Mouse (Mus musculus) inflammation-experienced regulatory T-cells, adult 6 months (primary cell): Measurements from ENCODE around the gene Nlrc3. TPM values are rescaled to one million over a fixed set of nuclear protein-coding genes. Genes with fewer than 3 reads are reported as not detected.

Experiments used
- ATAC-seq: one replicate; pipeline ENCODE4 v1.8.0; 2017
- polyA plus RNA-seq, 3 experiments: library from polyadenylated mRNA; unstranded; fragments of 100-300 nt; shearing (Covaris generic); gene quantifications; one replicate each; pipeline ENCODE4 v1.2.1; 2017

Gene Nlrc3
- polyA plus RNA-seq, 3 experiments from 2014 or later = 58.8 to 82.4 (median 67.8) TPM

DNA sequence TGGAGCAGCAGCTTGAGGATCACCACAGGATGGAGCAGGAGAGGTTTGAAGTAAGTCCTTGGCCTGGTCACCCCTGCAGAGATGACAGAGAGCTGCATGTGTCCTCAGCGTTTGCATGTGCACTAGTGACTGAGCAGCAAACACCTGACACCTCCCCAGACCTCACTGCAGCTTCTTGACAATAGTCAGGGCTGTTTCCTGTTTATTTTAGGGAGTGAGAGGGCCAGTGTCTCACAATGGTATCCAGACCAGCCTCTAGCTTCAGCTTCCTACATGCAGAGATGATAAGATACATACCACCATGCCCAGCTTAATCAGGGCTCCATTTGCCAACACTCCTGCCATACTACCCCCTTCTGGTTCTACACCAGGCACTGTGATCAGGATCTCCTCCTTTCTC lies 47.9 kb downstream of the Nlrc3 start:
- ATAC-seq = no peak

GRCm38 (mm10) chr16:3923966-3924365 lies 52.5 kb downstream of the Nlrc3 start:
- no peak for ATAC-seq

- ATAC-seq = no peak
Observed at GRCm38 (mm10) chr16:3923515-3923914, 52.9 kb downstream of the Nlrc3 start.

- ATAC-seq = no peak
Observed at GRCm38 (mm10) chr16:3920756-3921155, 55.7 kb downstream of the Nlrc3 start.

DNA sequence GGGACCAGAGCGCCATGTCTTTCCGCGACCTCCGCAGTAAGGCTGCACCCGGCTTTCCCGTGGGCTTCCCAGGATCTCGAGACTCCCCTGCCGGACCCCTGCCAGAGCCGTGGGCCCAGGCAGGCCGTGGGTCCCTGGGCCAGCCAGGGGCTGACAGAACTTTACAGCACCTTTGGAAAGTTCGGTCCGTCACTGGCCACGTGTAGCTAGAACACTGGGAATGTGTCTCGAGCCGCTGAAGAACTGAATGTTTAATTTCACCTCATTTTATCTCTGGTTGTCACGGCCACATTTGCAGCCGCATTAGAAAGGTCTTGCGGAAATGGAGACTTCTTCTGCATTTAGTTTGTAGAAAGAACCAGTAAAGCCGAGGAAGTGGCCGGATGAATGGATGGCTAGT lies 67.3 kb downstream of the Nlrc3 start:
- ATAC-seq = peak; percentile 35

- ATAC-seq = peak; percentile 84
Observed at GRCm38 (mm10) chr16:3908537-3909111, 67.8 kb downstream of the Nlrc3 start, which contains the start of the genes 1700037C18Rik and Cluap1. Gene 1700037C18Rik, minus strand, starts transcription at chr16:3908689. Gene Cluap1, plus strand, starts transcription at chr16:3908801.

DNA sequence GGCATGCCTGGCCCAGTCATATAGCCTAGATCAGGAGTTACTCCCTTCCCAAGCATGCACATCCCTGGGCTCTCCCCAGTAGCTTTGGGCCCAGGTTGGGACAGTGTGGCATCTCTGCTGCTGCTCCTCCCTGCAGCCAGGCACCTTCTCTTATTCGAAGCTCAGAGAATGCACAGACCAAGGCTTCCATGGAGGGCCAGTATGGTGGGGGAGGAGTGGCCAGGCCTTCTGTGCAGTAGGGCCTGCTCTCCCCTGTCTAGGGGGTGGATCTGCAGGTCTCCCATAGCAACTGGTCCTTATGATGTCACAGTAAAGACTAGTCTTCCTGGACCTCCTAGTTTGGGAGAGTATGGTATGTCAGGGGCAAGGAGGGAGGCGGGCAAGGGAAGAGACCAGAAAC lies 69.0 kb downstream of the Nlrc3 start:
- no peak for ATAC-seq

GRCm38 (mm10) chr16:3896553-3896952 lies 79.9 kb downstream of the Nlrc3 start:
- ATAC-seq = no peak

- peak; percentile 36 for ATAC-seq
Observed at GRCm38 (mm10) chr16:3896046-3896445, 80.4 kb downstream of the Nlrc3 start.

DNA sequence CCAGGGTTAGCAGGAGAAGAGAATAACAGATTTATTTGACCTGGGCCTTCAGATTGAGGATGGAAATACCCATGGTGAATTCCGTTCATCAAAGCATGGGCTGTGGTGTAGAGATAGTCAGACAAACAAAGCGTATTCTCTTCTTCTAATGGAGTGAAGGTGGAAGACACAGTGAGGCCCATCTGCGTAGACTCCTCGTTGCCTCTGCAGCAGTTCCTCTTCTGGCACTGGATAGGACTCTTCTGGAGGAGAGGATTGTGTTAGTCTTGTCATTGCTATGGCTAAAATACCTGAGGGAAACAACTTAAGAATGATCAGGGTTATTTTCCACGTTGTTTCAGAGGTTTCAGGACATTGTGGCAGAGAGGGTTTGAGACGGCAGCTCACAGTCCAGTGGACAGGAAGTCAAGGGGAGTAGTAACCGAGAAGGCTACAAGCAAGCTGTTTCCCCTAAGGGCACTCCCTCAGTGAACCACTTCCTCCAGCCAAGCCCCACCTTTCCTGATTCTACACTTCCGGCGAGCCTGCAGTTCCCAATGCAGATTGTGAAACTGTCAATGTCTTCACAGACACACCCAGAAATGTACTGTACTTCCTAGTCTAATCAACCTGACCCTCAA lies 81.1 kb downstream of the Nlrc3 start:
- ATAC-seq = peak; percentile 93

Other genes with a start within 250 kb of the Nlrc3 start
- 100 to 1,000 TPM in 1 of 3 experiments, 10 to 100 TPM in 2; 72.2 to 148 (median 96.6) TPM for gene Zfp263, start 232.5 kb downstream of the Nlrc3 start, polyA plus RNA-seq
- gene Olfr15, start 145.8 kb downstream of the Nlrc3 start, polyA plus RNA-seq = not detected
- gene Zfp174, start 129.4 kb downstream of the Nlrc3 start, polyA plus RNA-seq = under 1 TPM; 0.48 to 0.80 (median 0.52) TPM
- gene Naa60, start 104.3 kb downstream of the Nlrc3 start, polyA plus RNA-seq = 100 to 1,000 TPM; 106 to 119 (median 107) TPM
- gene Zfp597, start 92.1 kb downstream of the Nlrc3 start, polyA plus RNA-seq = 10 to 100 TPM; 11.4 to 14.1 (median 12.6) TPM
- 1 to 10 TPM; 3.2 to 5.6 (median 3.9) TPM for gene Gm20695, start 92.0 kb downstream of the Nlrc3 start, polyA plus RNA-seq
- 10 to 100 TPM in 1 of 3 experiments, 1 to 10 TPM in 2; 7.4 to 11.7 (median 9.6) TPM for gene 1700037C18Rik, start 67.9 kb downstream of the Nlrc3 start, polyA plus RNA-seq
- 10 to 100 TPM; 24.9 to 44.3 (median 33.9) TPM for gene Cluap1, start 67.8 kb downstream of the Nlrc3 start, polyA plus RNA-seq
- gene Slx4, start 27.1 kb upstream of the Nlrc3 start, polyA plus RNA-seq = 10 to 100 TPM; 15.0 to 28.4 (median 15.6) TPM
- 10 to 100 TPM in 1 of 3 experiments, 1 to 10 TPM in 2; 2.8 to 10.9 (median 5.0) TPM for gene Dnase1, start 60.3 kb upstream of the Nlrc3 start, polyA plus RNA-seq
- gene Trap1, start 101.2 kb upstream of the Nlrc3 start, polyA plus RNA-seq = 10 to 100 TPM; 56.4 to 82.6 (median 68.1) TPM
- 10 to 100 TPM; 54.1 to 77.8 (median 69.3) TPM for gene Crebbp, start 237.4 kb upstream of the Nlrc3 start, polyA plus RNA-seq